Mouse (Mus musculus) liver, embryonic 14.5 days (tissue): Measurements from ENCODE around the gene Lpp. TPM values are rescaled to one million over a fixed set of nuclear protein-coding genes. Genes with fewer than 3 reads are reported as not detected.

Experiments used
- ATAC-seq: fragments of 200-750 bp; cut with Nextera tagmentation; 2 replicates; pipeline ENCODE4 v1.8.0; 2017; ENCODE audit warnings: moderate number of reproducible peaks, mild to moderate bottlenecking, moderate library complexity; ENCODE audit not compliant: insufficient read depth
- DNase-seq, 3 experiments: peaks; one replicate each; pipeline ENCODE4 v3.0.0-alpha.2; 2012 to 2013; ENCODE audit warnings: low read depth in 3 of 3, low spot score in 3 of 3
- H3K27ac ChIP-seq: fragments of 300-500 bp; sonication (generic); 2 replicates; pipeline ENCODE4 v1.5.1; 2014; ENCODE audit warnings: moderate library complexity, mild to moderate bottlenecking, control low read depth, inconsistent platforms
- H3K27me3 ChIP-seq: fragments of 300-500 bp; sonication (generic); 2 replicates; pipeline ENCODE4 v1.6.1; 2014; ENCODE audit warnings: mild to moderate bottlenecking, low read length, moderate library complexity; ENCODE audit not compliant: control insufficient read depth, insufficient read depth
- H3K36me3 ChIP-seq: fragments of 300-500 bp; sonication (generic); replicated peaks from 2 replicates; pipeline ENCODE4 v1.6.1; 2014; ENCODE audit warnings: low read depth; ENCODE audit not compliant: control insufficient read depth, insufficient read depth
- H3K4me1 ChIP-seq, 2 experiments: fragments of 200-500 bp in 1 of 2; fragments of 300-500 bp in 1 of 2; sonication (generic) in 1 of 2; replicated peaks; 2 replicates each; pipeline ENCODE4 v1.6.1; 2012 to 2014; ENCODE audit warnings: antibody characterized with exemption in 1 of 2, inconsistent platforms in 1 of 2, low read length in 1 of 2; ENCODE audit not compliant: control insufficient read depth in 2 of 2, insufficient read depth in 2 of 2
- H3K4me2 ChIP-seq: fragments of 300-500 bp; sonication (generic); 2 replicates; pipeline ENCODE4 v1.6.1; 2014; ENCODE audit warnings: low read depth, mild to moderate bottlenecking, control low read depth, moderate library complexity
- H3K4me3 ChIP-seq, 2 experiments: fragments of 200-500 bp in 1 of 2; fragments of 300-500 bp in 1 of 2; sonication (generic) in 1 of 2; 2 replicates each; pipeline ENCODE4 v1.5.1; 2012 to 2014; ENCODE audit warnings: low read depth in 2 of 2, low read length in 2 of 2, mild to moderate bottlenecking in 2 of 2, control low read depth in 1 of 2, inconsistent platforms in 1 of 2, moderate library complexity in 1 of 2; ENCODE audit not compliant: insufficient read depth in 1 of 2
- H3K9ac ChIP-seq: fragments of 300-500 bp; sonication (generic); replicated peaks from 2 replicates; pipeline ENCODE4 v1.6.1; 2014; ENCODE audit warnings: mild to moderate bottlenecking, control low read depth, moderate library complexity
- H3K9me3 ChIP-seq: fragments of 300-500 bp; sonication (generic); 2 replicates; pipeline ENCODE4 v1.6.1; 2016; ENCODE audit warnings: low read length, mixed read lengths; ENCODE audit not compliant: control insufficient read depth
- CTCF ChIP-seq: IDR thresholded peaks from 2 replicates; pipeline ENCODE4 v1.5.1; 2016; ENCODE audit warnings: antibody characterized with exemption, low read depth, control low read depth
- EP300 ChIP-seq: IDR thresholded peaks from 2 replicates; pipeline ENCODE4 v1.6.1; 2016; ENCODE audit warnings: antibody characterized with exemption, low read depth
- WGBS: fragments of 180-500 bp; shearing (Covaris S2); extraction: QIAGEN DNeasy Blood & Tissue Kit; methylation state at CpG from one replicate; pipeline ENCODE4 v1.1.7; 2014; ENCODE audit not compliant: insufficient replicate concordance; 5-methylcytosine and 5-hydroxymethylcytosine counted together
- polyA plus RNA-seq, 2 experiments: library from polyadenylated mRNA; depleted of rRNA in 1 of 2; stranded (reverse) in 1 of 2; unstranded in 1 of 2; fragments of >200 nt; fragmentation: Nextera tagmentation in 1 of 2; extraction: Ambion mirVana in 1 of 2; gene quantifications; 2 replicates each; pipeline versions ENCODE4 v1.2.1 to v1.2.3; 2012 to 2014

Lpp gene
- polyA plus RNA-seq, 2 experiments, result 1.4 to 4.3 TPM

- Histone ChIP-seq H3K36me3 (no peaks in the 10 kb centered on the region), H3K9ac (no peak overlapping the region), H3K9me3 (no peaks in the 10 kb centered on the region), H3K27ac (no peak overlapping the region), H3K4me2 (no peak overlapping the region), H3K4me1 (peaks cover 0 to 24% of the 10 kb centered on the region in 2 experiments; a peak in 3 of 4 replicates), H3K27me3 (no peaks in the 10 kb centered on the region), H3K4me3 (no peak overlapping the region)
- TF ChIP-seq EP300 (no peak), CTCF (no peak)
- WGBS, result 17% methylated on average over 6 of the region's 8 CpGs
- DNase-seq (no peak), ATAC-seq (no peak)
These were observed 56.5 kb downstream of the Lpp start for GRCm38 (mm10) chr16:24449806-24450205.

GRCm38 (mm10) chr16:24450256-24450655 is 56.9 kb downstream of the Lpp start:
- no peak overlapping the region for H3K4me3 ChIP-seq
- H3K27me3 ChIP-seq, result no peaks in the 10 kb centered on the region
- no peak overlapping the region for H3K27ac ChIP-seq
- no peak overlapping the region for H3K9ac ChIP-seq
- no peak for TF ChIP-seq CTCF
- TF ChIP-seq EP300, result no peak
- DNase-seq, result no peak
- H3K4me2 ChIP-seq, result no peak overlapping the region
- no peaks in the 10 kb centered on the region for H3K9me3 ChIP-seq
- WGBS, result 28% methylated on average over 5 of the region's 5 CpGs
- no peaks in the 10 kb centered on the region for H3K36me3 ChIP-seq
- H3K4me1 ChIP-seq, result peaks cover 0 to 26% of the 10 kb centered on the region in 2 experiments; a peak in 3 of 4 replicates
- no peak for ATAC-seq

DNA sequence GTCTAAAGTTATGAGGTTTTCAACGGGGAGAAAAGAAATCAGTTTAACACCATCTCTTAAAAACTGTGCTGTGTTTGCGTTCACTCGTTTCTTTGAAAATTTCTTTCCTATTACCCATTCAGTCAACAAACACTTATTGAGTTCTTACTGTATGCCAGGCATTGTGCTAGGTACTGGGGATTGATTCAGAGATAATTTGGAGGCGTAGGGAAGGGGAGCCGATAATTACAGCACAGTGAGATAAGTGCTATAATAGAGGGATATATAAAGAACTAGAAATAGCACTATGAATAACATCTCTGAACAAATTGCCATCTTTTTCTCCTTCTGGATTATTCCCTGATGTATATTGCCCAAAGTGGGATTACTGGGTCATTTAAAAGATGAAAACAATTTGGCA is 57.8 kb downstream of the Lpp start:
- peaks cover 0 to 29% of the 10 kb centered on the region in 2 experiments; a peak in 3 of 4 replicates for H3K4me1 ChIP-seq
- TF ChIP-seq EP300 (no peak), CTCF (no peak)
- no peak overlapping the region for H3K4me3 ChIP-seq
- no peak overlapping the region for H3K9ac ChIP-seq
- WGBS, result 63% methylated on average over 5 of the region's 5 CpGs
- H3K36me3 ChIP-seq, result no peaks in the 10 kb centered on the region
- H3K9me3 ChIP-seq, result no peaks in the 10 kb centered on the region
- no peaks in the 10 kb centered on the region for H3K27me3 ChIP-seq
- DNase-seq (no peak), ATAC-seq (no peak)
- no peak overlapping the region for H3K4me2 ChIP-seq
- H3K27ac ChIP-seq, result no peak overlapping the region

GRCm38 (mm10) chr16:24453536-24453935 is 60.2 kb downstream of the Lpp start:
- H3K27me3 ChIP-seq, result no peaks in the 10 kb centered on the region
- DNase-seq (no peak), ATAC-seq (no peak)
- H3K36me3 ChIP-seq, result no peaks in the 10 kb centered on the region
- H3K4me1 ChIP-seq, result peaks cover 0 to 19% of the 10 kb centered on the region in 2 experiments; a peak in 3 of 4 replicates
- H3K4me3 ChIP-seq, result no peak overlapping the region
- no peak overlapping the region for H3K27ac ChIP-seq
- WGBS, result 69% methylated on average over 4 of the region's 4 CpGs
- TF ChIP-seq EP300 (no peak), CTCF (no peak)
- H3K9me3 ChIP-seq, result no peaks in the 10 kb centered on the region
- no peak overlapping the region for H3K4me2 ChIP-seq
- H3K9ac ChIP-seq, result no peak overlapping the region

GRCm38 (mm10) chr16:24454493-24454892 is 61.2 kb downstream of the Lpp start:
- no peak for ATAC-seq
- WGBS, result 37% methylated on average over 4 of the region's 4 CpGs

More at GRCm38 (mm10) chr16:24454493-24454892, 61.2 kb downstream of the Lpp start:
- TF ChIP-seq EP300 (no peak), CTCF (no peak)
- H3K9ac ChIP-seq, result no peak overlapping the region
- H3K4me3 ChIP-seq, result no peak overlapping the region
- DNase-seq, result no peak
- H3K36me3 ChIP-seq, result no peaks in the 10 kb centered on the region
- H3K27me3 ChIP-seq, result no peaks in the 10 kb centered on the region
- H3K4me2 ChIP-seq, result no peak overlapping the region
- H3K4me1 ChIP-seq, result peaks cover 0 to 18% of the 10 kb centered on the region in 2 experiments; a peak in 3 of 4 replicates
- no peaks in the 10 kb centered on the region for H3K9me3 ChIP-seq
- no peak overlapping the region for H3K27ac ChIP-seq
